Mouse (Mus musculus): Measurements from ENCODE around the gene Olfr1240. TPM values are rescaled to one million over a fixed set of nuclear protein-coding genes. Genes with fewer than 3 reads are reported as not detected.

The Olfr1240 gene
- total RNA-seq (2022) = not detected

GRCm38 (mm10) chr2:89442900-89443299 is at the start of gene Olfr1240:
Olfr1240 (minus strand) TSS chr2:89443000.
- DNase-seq (ENCODE audit: low spot score in 2 of 2) = no peak

- DNase-seq (ENCODE audit: low spot score in 2 of 2) = no peak
These were observed 44.2 kb upstream of the Olfr1240 start, which contains the start of gene Olfr1241 for GRCm38 (mm10) chr2:89487026-89487425. Olfr1241 (minus strand) TSS chr2:89487126.

GRCm38 (mm10) chr2:89420307-89420706 is 22.5 kb downstream of the Olfr1240 start, which contains the start of gene Olfr1239:
Olfr1239 (minus strand) TSS chr2:89420407.
- no peak for DNase-seq (ENCODE audit: low spot score in 2 of 2)

GRCm38 (mm10) chr2:89414557-89414956 is 28.2 kb downstream of the Olfr1240 start:
- no peak for DNase-seq (ENCODE audit: low spot score in 2 of 2)

GRCm38 (mm10) chr2:89409576-89409975 is 33.2 kb downstream of the Olfr1240 start, which contains the start of gene Olfr1238:
Olfr1238 (minus strand) TSS chr2:89409676.
- no peak for DNase-seq (ENCODE audit: low spot score in 2 of 2)

- DNase-seq (ENCODE audit: low spot score in 2 of 2) = no peak
These were observed 41.9 kb downstream of the Olfr1240 start for GRCm38 (mm10) chr2:89400882-89401281.

Other genes starting within 250 kb of the Olfr1240 start
- gene Olfr1226, start 243.0 kb downstream of the Olfr1240 start, total RNA-seq (2022) = not detected
- not detected for gene Olfr1228, start 188.9 kb downstream of the Olfr1240 start, total RNA-seq (2022)
- not detected for gene Olfr1229, start 155.0 kb downstream of the Olfr1240 start, total RNA-seq (2022)
- not detected for gene Olfr1230, start 145.7 kb downstream of the Olfr1240 start, total RNA-seq (2022)
- not detected for gene Olfr1231, start 135.9 kb downstream of the Olfr1240 start, total RNA-seq (2022)
- not detected for gene Olfr1232, start 113.3 kb downstream of the Olfr1240 start, total RNA-seq (2022)
- not detected for gene Olfr1233, start 100.6 kb downstream of the Olfr1240 start, total RNA-seq (2022)
- not detected for gene Olfr1234, start 78.1 kb downstream of the Olfr1240 start, total RNA-seq (2022)
- not detected for gene Olfr1238, start 33.3 kb downstream of the Olfr1240 start, total RNA-seq (2022)
- not detected for gene Olfr1239, start 22.6 kb downstream of the Olfr1240 start, total RNA-seq (2022)
- not detected for gene Olfr1241, start 44.1 kb upstream of the Olfr1240 start, total RNA-seq (2022)
- gene Olfr1242, start 55.3 kb upstream of the Olfr1240 start, total RNA-seq (2022) = not detected
- gene Olfr1243, start 88.5 kb upstream of the Olfr1240 start, total RNA-seq (2022) = not detected
- not detected for gene Olfr1245, start 135.4 kb upstream of the Olfr1240 start, total RNA-seq (2022)
- not detected for gene Olfr1246, start 150.2 kb upstream of the Olfr1240 start, total RNA-seq (2022)
- gene Olfr1247, start 171.1 kb upstream of the Olfr1240 start, total RNA-seq (2022) = under 1 TPM in 1 of 4 experiments, not detected in 3; 0.09 TPM
- gene Olfr1248, start 175.2 kb upstream of the Olfr1240 start, total RNA-seq (2022) = not detected
- gene Olfr1249, start 192.0 kb upstream of the Olfr1240 start, total RNA-seq (2022) = not detected
- not detected for gene Olfr1250, start 218.5 kb upstream of the Olfr1240 start, total RNA-seq (2022)
- gene Olfr1251, start 228.9 kb upstream of the Olfr1240 start, total RNA-seq (2022) = not detected

Measured in layer of hippocampus, adult 8-10 months (tissue).